Mouse (Mus musculus): ENCODE measurements around the gene Rhbdd2. TPM values are rescaled to one million over a fixed set of nuclear protein-coding genes. Genes with fewer than 3 reads are reported as not detected.

The Rhbdd2 gene
- polyA plus RNA-seq, 1 experiment, result 13.9 TPM

DNA sequence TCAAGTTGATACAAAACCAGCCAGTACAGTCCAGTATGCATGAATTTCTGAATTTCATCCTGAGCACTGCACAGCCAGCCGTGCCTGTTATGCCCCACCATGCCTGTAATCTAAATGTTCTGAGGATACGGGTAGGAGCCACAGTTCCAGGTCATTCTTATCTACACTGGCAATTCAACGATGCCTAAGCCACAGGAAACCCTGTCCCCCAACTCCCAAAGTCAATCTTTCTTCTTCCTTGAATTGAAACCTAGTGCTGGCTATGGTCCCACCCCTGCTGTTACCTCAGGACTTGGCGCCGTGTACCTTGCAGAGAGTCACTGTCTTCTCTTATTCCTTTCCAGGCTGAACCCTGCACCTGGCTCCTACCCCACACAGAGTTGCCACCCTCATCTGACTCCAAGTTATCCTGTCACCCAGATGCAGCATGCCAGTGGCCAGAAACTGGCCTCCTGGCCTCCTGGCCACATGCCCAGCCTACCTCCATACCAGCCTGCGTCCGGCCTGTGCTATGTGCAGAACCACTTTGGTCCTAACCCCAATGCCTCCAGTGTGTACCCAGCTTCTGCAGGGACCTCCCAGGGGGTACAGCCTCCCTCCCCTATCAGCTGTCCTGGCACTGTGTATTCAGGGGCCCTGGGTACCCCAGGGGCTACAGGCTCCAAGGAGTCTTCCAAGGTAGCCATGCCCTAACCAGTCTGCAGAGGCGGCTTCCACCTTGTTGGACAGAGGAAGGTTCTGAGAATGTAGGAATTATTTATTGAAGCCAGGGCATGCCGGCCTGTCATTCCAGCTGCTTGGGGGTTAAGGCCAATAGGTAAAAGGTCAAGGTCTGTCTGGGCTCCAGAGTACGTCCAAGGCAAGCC lies 10.5 kb downstream of the Rhbdd2 start:
- peaks cover 6% of the 10 kb centered on the region; the same call in 1 of the 2 replicates for H3K4me1 ChIP-seq (ENCODE audit: control insufficient read depth, insufficient read depth, low read length)
- H3K4me3 ChIP-seq (ENCODE audit: insufficient read depth, low read length), result no peak overlapping the region
- TF ChIP-seq POLR2A (IDR thresholded peaks at IDR 0.05; ENCODE audit: borderline replicate concordance, low read depth, low read length) (no peak), CTCF (IDR thresholded peaks at IDR 0.05; ENCODE audit: low read depth, low read length) (no peak)
- H3K27ac ChIP-seq (ENCODE audit: insufficient read depth, low read depth, low read length), result no peak overlapping the region

DNA sequence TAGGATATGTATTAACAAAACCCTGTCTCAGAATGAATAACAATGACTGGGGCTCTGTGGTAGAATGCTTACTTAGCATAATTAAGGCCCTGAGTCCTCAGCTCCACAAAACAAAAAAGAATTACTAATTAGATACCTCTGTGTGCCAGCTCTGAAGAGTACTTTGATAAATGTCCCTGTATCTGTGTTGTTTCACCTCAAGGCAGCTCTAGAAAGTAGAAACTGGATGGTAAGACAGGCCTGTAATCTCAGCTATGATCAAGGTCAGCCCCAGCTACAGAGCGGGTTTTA lies 11.1 kb downstream of the Rhbdd2 start:
- Histone ChIP-seq H3K4me3 (ENCODE audit: insufficient read depth, low read length) (no peak overlapping the region), H3K27ac (ENCODE audit: insufficient read depth, low read depth, low read length) (no peak overlapping the region), H3K4me1 (ENCODE audit: control insufficient read depth, insufficient read depth, low read length) (peaks cover 6% of the 10 kb centered on the region; the same call in 1 of the 2 replicates)
- TF ChIP-seq POLR2A (IDR thresholded peaks at IDR 0.05; ENCODE audit: borderline replicate concordance, low read depth, low read length), result no peak
- TF ChIP-seq CTCF (IDR thresholded peaks at IDR 0.05; ENCODE audit: low read depth, low read length), result no peak

DNA sequence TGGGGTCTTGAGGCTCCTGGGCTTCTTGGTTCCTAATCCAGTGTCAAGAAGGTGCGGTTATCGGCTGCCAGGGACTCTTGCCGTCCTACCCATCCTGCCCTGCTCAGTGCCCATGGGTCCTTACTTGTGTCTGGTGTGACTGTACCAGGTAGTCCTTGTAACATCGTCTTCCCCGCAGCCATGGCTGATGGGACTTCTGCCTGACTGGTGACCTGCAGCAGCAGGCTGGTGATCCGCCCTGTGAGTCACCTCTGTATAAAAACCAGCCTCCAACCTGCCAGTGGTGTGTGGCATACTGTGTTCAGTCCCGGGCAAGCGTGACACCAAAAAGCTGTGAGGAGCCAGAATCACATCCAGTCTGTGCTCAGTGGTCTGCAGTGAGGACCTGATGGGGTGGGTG lies 11.5 kb downstream of the Rhbdd2 start:
- Histone ChIP-seq H3K4me3 (ENCODE audit: insufficient read depth, low read length) (no peak overlapping the region), H3K27ac (ENCODE audit: insufficient read depth, low read depth, low read length) (no peak overlapping the region), H3K4me1 (ENCODE audit: control insufficient read depth, insufficient read depth, low read length) (peaks cover 6% of the 10 kb centered on the region; the same call in 1 of the 2 replicates)
- TF ChIP-seq POLR2A (IDR thresholded peaks at IDR 0.05; ENCODE audit: borderline replicate concordance, low read depth, low read length) (no peak), CTCF (IDR thresholded peaks at IDR 0.05; ENCODE audit: low read depth, low read length) (no peak)

DNA sequence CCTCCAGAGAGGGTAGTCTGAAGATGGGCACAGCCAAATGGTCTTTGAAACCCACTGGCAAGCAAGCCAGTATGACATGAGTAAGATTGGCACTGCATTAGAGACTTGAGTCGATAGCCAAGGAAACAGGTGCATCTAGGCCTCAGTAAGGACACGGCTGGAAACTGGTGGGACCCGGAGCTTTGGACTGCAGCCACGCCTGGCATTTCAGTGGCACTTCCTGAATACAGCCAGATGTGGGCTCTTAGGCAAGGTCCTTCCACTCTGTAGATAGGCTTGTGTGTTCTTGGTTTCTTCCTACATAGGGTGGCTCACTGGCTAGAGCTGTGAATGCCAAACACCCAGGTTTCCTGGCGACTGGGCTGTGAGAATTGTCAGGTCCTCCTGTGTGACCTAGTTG lies 12.9 kb downstream of the Rhbdd2 start:
- peaks cover 6% of the 10 kb centered on the region; the same call in 1 of the 2 replicates for H3K4me1 ChIP-seq (ENCODE audit: control insufficient read depth, insufficient read depth, low read length)

DNA sequence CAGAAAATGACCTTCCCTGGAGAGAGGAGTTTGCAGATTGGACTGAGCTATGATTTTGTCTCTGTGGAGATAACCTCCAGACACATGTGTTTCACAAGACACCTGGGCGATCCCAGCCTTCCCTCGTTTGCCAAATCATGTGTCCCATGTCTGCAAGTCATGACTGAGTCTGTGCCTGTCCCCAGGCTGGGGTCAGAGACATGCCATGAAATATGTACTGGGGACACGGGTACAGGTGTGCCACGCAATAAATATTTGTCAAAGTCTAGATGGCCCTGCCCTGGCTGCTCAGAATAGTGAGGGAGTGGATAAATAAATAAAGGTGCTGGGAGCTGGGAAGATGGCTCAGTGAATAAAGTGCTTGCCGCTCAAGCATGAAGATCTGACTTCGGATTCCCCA lies 13.6 kb downstream of the Rhbdd2 start:
- H3K4me1 ChIP-seq (ENCODE audit: control insufficient read depth, insufficient read depth, low read length), result peaks cover 6% of the 10 kb centered on the region; the same call in 1 of the 2 replicates
- no peak overlapping the region for H3K27ac ChIP-seq (ENCODE audit: insufficient read depth, low read depth, low read length)
- TF ChIP-seq POLR2A (IDR thresholded peaks at IDR 0.05; ENCODE audit: borderline replicate concordance, low read depth, low read length) (no peak), CTCF (IDR thresholded peaks at IDR 0.05; ENCODE audit: low read depth, low read length) (no peak)
- no peak overlapping the region for H3K4me3 ChIP-seq (ENCODE audit: insufficient read depth, low read length)

More for the DNA sequence above, 12.9 kb downstream of the Rhbdd2 start:
- TF ChIP-seq CTCF (IDR thresholded peaks at IDR 0.05; ENCODE audit: low read depth, low read length), result no peak
- no peak for TF ChIP-seq POLR2A (IDR thresholded peaks at IDR 0.05; ENCODE audit: borderline replicate concordance, low read depth, low read length)
- Histone ChIP-seq H3K27ac (ENCODE audit: insufficient read depth, low read depth, low read length) (no peak overlapping the region), H3K4me3 (ENCODE audit: insufficient read depth, low read length) (no peak overlapping the region)

DNA sequence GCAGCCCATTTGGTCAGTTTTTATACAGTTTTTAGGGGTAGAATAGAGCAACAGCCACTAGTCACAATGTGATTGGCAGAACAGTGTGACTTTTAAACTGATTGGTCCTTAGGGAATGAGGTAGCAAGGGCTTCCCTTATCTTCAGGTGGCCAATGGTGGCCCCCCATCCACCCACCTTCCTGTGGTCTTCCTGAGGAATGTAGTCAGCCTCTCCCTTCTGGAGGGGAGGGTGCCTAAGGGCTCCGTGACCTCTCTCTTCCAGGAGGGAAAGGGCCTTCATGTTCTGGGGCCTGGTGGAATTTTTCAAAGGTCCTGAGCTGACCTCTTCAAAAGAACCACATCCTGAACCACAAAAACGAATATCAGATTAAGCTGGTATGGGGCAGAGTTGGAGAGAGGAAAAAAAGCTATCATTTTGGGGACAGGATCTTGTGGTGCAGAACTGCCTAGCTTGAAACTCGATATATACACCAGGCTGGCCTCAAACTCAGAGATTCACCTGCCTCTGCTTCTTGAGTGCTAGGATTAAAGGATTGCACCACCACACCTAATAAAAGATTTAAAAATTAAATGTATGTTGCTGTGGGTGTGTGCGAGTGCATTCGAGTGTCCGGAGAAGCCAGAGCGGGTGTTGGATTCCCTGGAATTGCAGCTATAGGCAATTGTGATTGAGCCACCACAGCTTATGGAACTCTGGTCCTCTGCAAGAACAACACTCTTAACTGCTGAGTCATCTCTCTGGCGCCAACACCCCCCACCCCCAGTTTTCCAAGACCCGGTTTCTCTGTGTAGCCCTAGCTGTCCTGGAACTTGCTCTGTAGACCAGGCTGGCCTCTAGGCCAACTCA lies 16.3 kb downstream of the Rhbdd2 start:
- Histone ChIP-seq H3K4me1 (ENCODE audit: control insufficient read depth, insufficient read depth, low read length) (0 out of 2 replicates have a peak, but pooled peaks cover 2% of the 10 kb centered on the region), H3K27ac (ENCODE audit: insufficient read depth, low read depth, low read length) (no peak overlapping the region), H3K4me3 (ENCODE audit: insufficient read depth, low read length) (no peak overlapping the region)
- TF ChIP-seq CTCF (IDR thresholded peaks at IDR 0.05; ENCODE audit: low read depth, low read length), result no peak
- TF ChIP-seq POLR2A (IDR thresholded peaks at IDR 0.05; ENCODE audit: borderline replicate concordance, low read depth, low read length), result no peak

DNA sequence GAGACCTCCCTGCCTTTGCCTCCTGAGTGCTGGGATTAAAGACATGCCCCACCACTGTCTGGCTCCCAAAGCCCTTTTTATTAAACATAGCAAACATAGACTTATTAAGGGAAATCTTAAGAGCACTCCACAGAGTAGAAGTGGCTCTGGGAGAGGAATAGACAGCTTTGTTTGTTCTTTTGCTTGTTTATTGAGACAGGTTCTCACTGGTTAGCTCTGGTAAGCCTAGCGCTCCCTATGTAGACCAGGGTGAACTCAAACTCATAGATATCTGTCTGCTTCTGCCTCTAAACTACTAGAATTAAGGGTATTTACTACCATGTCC lies 16.9 kb downstream of the Rhbdd2 start:
- Histone ChIP-seq H3K27ac (ENCODE audit: insufficient read depth, low read depth, low read length) (no peak overlapping the region), H3K4me1 (ENCODE audit: control insufficient read depth, insufficient read depth, low read length) (0 out of 2 replicates have a peak, but pooled peaks cover 2% of the 10 kb centered on the region), H3K4me3 (ENCODE audit: insufficient read depth, low read length) (no peak overlapping the region)
- TF ChIP-seq POLR2A (IDR thresholded peaks at IDR 0.05; ENCODE audit: borderline replicate concordance, low read depth, low read length) (no peak), CTCF (IDR thresholded peaks at IDR 0.05; ENCODE audit: low read depth, low read length) (no peak)

DNA sequence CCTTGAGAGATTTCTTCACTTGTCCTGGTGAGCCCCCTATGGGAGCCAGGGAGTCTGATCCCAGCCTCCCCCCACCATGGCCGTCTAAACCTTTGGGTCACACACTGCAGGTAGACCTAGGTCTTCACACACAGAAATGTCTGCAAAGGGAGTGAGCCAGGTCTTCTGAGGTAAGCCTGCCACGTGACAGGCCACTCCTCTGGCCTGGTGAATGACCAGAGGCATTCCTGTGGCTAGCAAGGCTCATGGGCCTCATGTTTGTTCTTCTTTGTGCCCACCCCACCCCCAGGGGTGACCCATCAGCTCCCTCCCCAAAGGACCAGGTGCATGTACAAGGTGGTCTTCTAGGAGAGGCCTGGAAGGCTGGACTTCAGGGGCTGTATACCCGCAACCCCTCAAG lies 19.1 kb downstream of the Rhbdd2 start:
- H3K27ac ChIP-seq (ENCODE audit: insufficient read depth, low read depth, low read length), result no peak overlapping the region
- no peaks in the 10 kb centered on the region for H3K4me1 ChIP-seq (ENCODE audit: control insufficient read depth, insufficient read depth, low read length)
- no peak overlapping the region for H3K4me3 ChIP-seq (ENCODE audit: insufficient read depth, low read length)
- TF ChIP-seq CTCF (IDR thresholded peaks at IDR 0.05; ENCODE audit: low read depth, low read length) (no peak), POLR2A (IDR thresholded peaks at IDR 0.05; ENCODE audit: borderline replicate concordance, low read depth, low read length) (no peak)

DNA sequence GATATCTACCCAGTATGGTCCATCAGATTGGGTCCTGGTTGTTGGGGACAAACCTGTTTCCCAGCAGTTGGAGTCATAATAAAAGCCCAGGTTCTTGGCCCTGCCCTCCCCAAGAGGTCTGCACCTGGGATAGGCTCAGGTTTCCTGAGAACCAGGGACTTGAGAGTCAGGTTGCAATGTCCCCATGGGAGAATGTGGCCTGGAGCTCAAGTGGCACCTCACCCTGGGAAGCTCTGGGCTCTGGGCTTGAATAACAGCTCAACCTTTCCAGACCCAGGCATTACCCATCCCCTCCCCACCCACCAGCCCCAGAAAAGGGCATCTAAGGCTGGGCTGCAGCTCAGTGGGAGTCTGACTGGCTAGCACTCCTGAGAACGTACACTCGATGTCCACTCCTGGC lies 20.8 kb downstream of the Rhbdd2 start:
- no peaks in the 10 kb centered on the region for H3K4me1 ChIP-seq (ENCODE audit: control insufficient read depth, insufficient read depth, low read length)
- H3K4me3 ChIP-seq (ENCODE audit: insufficient read depth, low read length), result no peak overlapping the region
- TF ChIP-seq POLR2A (IDR thresholded peaks at IDR 0.05; ENCODE audit: borderline replicate concordance, low read depth, low read length) (no peak), CTCF (IDR thresholded peaks at IDR 0.05; ENCODE audit: low read depth, low read length) (no peak)
- H3K27ac ChIP-seq (ENCODE audit: insufficient read depth, low read depth, low read length), result no peak overlapping the region

DNA sequence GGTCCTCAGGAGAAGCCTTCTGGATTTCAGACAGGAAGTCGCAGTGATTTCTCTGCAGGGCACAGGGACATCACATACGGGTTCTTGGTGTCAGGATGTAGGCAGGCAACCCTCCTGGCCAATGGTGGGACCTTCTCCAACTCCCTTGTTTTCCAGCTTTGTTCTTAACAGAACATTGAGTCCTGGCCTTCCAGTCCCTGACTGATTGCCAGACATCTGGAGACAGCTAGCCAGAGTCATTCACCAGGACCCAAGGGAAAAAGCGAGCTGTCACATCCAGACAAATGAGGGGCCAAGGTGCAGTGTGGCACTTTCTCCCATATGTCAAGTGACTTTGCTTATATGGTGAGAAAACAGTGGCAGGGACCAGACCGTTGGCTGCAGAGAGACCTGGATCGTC lies 23.6 kb downstream of the Rhbdd2 start:
- no peaks in the 10 kb centered on the region for H3K4me1 ChIP-seq (ENCODE audit: control insufficient read depth, insufficient read depth, low read length)
- H3K4me3 ChIP-seq (ENCODE audit: insufficient read depth, low read length), result no peak overlapping the region
- TF ChIP-seq CTCF (IDR thresholded peaks at IDR 0.05; ENCODE audit: low read depth, low read length) (no peak), POLR2A (IDR thresholded peaks at IDR 0.05; ENCODE audit: borderline replicate concordance, low read depth, low read length) (no peak)
- no peak overlapping the region for H3K27ac ChIP-seq (ENCODE audit: insufficient read depth, low read depth, low read length)
